Mouse (Mus musculus) limb, embryonic 11.5 days (tissue): ENCODE measurements around the gene Rhox3f. TPM values are rescaled to one million over a fixed set of nuclear protein-coding genes. Genes with fewer than 3 reads are reported as not detected.
"Not testable (repeated sequence)": the region's sequence is repeated elsewhere in the genome, so short reads cannot be mapped to it uniquely, and the experiment has no call there.

ENCODE experiments used
- ATAC-seq: fragments of 200-750 bp; cut with Nextera tagmentation; 2 replicates; pipeline ENCODE4 v1.8.0; 2017; ENCODE audit warnings: low read depth; ENCODE audit not compliant: insufficient number of reproducible peaks, low FRiP score, low TSS enrichment
- DNase-seq: peaks from one replicate; pipeline ENCODE4 v3.0.0-alpha.2; 2015; ENCODE audit warnings: low spot score
- H3K27ac ChIP-seq: fragments of 300-500 bp; sonication (generic); replicated peaks from 2 replicates; pipeline ENCODE4 v1.5.1; 2014; ENCODE audit warnings: low read depth, mild to moderate bottlenecking, low read length
- H3K27me3 ChIP-seq: fragments of 300-500 bp; sonication (generic); 2 replicates; pipeline ENCODE4 v1.6.1; 2014; ENCODE audit warnings: mild to moderate bottlenecking, low read length, mixed read lengths; ENCODE audit not compliant: control insufficient read depth, insufficient read depth
- H3K36me3 ChIP-seq: fragments of 300-500 bp; sonication (generic); 2 replicates; pipeline ENCODE4 v1.6.1; 2014; ENCODE audit warnings: mild to moderate bottlenecking, low read length, moderate library complexity, mixed read lengths; ENCODE audit not compliant: control insufficient read depth, insufficient read depth
- H3K4me1 ChIP-seq: fragments of 300-500 bp; sonication (generic); 2 replicates; pipeline ENCODE4 v1.6.1; 2014; ENCODE audit warnings: low read length, mixed read lengths; ENCODE audit not compliant: control insufficient read depth, insufficient read depth
- H3K4me2 ChIP-seq: fragments of 300-500 bp; sonication (generic); 2 replicates; pipeline ENCODE4 v1.6.1; 2014; ENCODE audit warnings: low read depth, mild to moderate bottlenecking, moderate library complexity; ENCODE audit not compliant: severe bottlenecking
- H3K4me3 ChIP-seq: fragments of 300-500 bp; sonication (generic); 2 replicates; pipeline ENCODE4 v1.5.1; 2014; ENCODE audit warnings: low read depth, low read length
- H3K9ac ChIP-seq: fragments of 300-500 bp; sonication (generic); 2 replicates; pipeline ENCODE4 v1.6.1; 2014; ENCODE audit warnings: mild to moderate bottlenecking, low read length
- H3K9me3 ChIP-seq: fragments of 300-500 bp; sonication (generic); 2 replicates; pipeline ENCODE4 v1.6.1; 2016; ENCODE audit warnings: low read length; ENCODE audit not compliant: control insufficient read depth
- WGBS: fragments of 180-500 bp; shearing (Covaris S2); extraction: QIAGEN DNeasy Blood & Tissue Kit; methylation state at CpG from one replicate; pipeline ENCODE4 v1.1.7; 2014; 5-methylcytosine and 5-hydroxymethylcytosine counted together
- polyA plus RNA-seq: library from polyadenylated mRNA; unstranded; fragments of >200 nt; fragmentation: Nextera tagmentation; extraction: Ambion mirVana; gene quantifications from 2 replicates; pipeline ENCODE4 v1.2.1, GENCODE M21; 2014

Rhox3f gene
- not detected in 2 replicates for polyA plus RNA-seq

DNA sequence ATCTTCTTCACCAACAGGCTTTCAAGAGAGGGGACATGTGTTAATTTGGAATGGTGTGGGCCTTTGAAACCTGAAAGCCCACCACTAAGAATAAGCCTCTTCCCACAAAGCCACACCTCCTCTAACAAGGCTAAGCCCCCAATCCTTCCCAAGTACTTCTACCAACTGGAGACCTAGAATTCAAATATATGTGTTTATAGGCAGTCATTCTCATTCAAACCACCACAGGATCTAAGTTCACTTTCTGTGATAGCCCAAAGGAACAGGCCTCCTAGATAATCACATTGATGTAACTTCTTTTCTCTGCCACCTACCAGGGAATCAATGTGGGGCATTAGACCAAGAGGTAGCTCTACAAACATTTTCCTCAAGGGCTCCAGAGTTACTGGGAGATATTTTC lies at the start of gene Rhox3f:
Gene Rhox3f (plus strand): TSS at position 301 of the 400 bp plus-strand sequence.
- not testable (repeated sequence) for H3K4me3 ChIP-seq, H3K27ac ChIP-seq, H3K27me3 ChIP-seq, H3K4me1 ChIP-seq, H3K4me2 ChIP-seq, H3K9ac ChIP-seq, DNase-seq, ATAC-seq, H3K9me3 ChIP-seq, H3K36me3 ChIP-seq

DNA sequence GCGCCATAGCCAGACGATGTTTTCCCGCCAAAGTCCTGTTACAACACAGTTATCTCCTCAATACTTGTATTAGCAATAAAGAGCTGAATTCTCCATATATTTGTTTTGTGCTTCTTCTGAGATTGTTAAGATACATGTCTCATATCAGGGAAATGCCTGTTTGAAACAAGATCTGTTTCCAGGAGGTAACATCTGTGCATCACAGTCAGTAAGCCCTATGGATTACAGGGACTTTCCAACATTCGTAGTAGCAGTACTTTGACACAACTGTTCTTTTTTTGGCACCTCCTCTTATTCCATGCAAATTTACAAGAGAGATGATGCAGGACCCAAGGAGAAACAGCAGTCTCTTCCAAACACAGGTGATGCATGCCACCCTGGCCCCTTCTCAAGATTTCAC lies 39.1 kb upstream of the Rhox3f start, which contains the start of gene Rhox3e:
Gene Rhox3e (plus strand): TSS at position 301 of the 400 bp plus-strand sequence.
- not testable (repeated sequence) for H3K9me3 ChIP-seq, H3K27me3 ChIP-seq, H3K4me2 ChIP-seq, H3K4me3 ChIP-seq, H3K27ac ChIP-seq, H3K4me1 ChIP-seq, DNase-seq, H3K36me3 ChIP-seq, H3K9ac ChIP-seq, ATAC-seq
- no CpG with 5 or more reads among the region's 4 CpGs for WGBS

DNA sequence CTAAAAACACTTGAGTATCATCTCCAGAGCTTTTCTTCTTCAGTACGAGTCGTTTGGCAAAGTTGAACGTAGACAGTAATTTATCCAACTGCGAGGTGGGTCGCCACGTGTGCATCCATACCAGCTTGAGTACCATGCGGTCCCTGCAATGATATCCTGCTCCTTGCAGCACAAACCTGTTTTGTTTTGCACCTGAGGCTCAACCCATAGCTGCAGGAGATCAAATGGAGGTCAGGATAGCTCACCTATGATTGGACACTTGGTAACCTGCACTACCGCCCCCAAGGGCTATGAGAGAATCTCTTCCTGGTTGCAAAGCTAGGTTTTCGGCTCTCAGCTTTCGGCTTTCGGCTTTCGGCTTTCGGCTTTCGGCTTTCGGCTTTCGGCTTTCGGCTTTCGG lies 23.7 kb upstream of the Rhox3f start, which contains the start of gene Rhox4e:
Gene Rhox4e (plus strand): TSS at position 301 of the 400 bp plus-strand sequence.
- not testable (repeated sequence) for H3K9me3 ChIP-seq, H3K4me1 ChIP-seq, H3K9ac ChIP-seq, H3K27ac ChIP-seq, H3K4me3 ChIP-seq, ATAC-seq, H3K27me3 ChIP-seq, H3K4me2 ChIP-seq, DNase-seq, H3K36me3 ChIP-seq
- 91% methylated on average over 10 of the region's 18 CpGs for WGBS

DNA sequence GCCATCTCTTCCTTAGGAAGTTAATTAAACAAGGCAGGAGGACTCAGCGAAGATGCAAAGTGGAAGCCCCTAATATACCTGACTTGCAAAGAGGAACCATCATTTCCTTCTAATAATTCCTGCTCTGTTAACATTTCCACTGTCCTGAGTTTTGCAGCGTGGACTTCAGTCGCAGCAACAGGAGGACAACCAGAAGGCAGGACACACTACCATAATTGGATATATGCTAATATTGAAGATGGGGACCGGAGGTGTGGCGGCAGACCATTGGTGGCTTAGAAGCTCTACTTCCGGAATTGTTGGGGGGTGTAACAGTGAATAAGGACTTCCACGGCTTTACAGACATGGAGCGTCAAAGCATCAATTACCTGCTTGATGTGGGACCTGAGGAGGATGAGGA lies 9.7 kb upstream of the Rhox3f start, which contains the start of gene Rhox2f:
Gene Rhox2f (plus strand): TSS at position 301 of the 400 bp plus-strand sequence.
- H3K9me3 ChIP-seq, DNase-seq, ATAC-seq, H3K27ac ChIP-seq, H3K4me1 ChIP-seq, H3K9ac ChIP-seq, H3K4me3 ChIP-seq, H3K36me3 ChIP-seq, H3K4me2 ChIP-seq, H3K27me3 ChIP-seq: not testable (repeated sequence)
- WGBS, result 94% methylated on average over 6 of the region's 8 CpGs

DNA sequence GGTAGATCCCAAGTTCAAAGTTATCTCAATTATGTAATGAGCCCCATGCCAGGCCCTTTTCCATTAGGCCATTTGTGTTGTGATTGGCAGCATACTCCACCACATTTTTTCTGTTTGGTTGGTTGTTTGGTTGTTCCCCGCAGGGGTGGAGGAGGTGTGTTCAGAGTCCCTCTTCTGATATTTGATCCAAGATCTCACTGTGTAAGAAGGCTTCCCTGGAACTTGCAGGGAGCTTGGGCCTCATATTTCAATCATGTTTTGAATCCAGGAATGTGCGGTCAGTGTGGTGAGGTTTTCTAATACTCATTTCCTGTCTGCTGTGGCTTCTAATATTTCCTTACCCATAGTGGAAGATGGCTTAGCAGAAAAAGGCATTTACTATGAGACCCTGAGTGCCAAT lies 8.2 kb upstream of the Rhox3f start:
- H3K4me2 ChIP-seq, ATAC-seq, DNase-seq, H3K4me1 ChIP-seq, H3K9ac ChIP-seq, H3K27me3 ChIP-seq, H3K27ac ChIP-seq, H3K36me3 ChIP-seq, H3K4me3 ChIP-seq, H3K9me3 ChIP-seq: not testable (repeated sequence)
- 47% methylated on average over 2 of the region's 2 CpGs for WGBS

DNA sequence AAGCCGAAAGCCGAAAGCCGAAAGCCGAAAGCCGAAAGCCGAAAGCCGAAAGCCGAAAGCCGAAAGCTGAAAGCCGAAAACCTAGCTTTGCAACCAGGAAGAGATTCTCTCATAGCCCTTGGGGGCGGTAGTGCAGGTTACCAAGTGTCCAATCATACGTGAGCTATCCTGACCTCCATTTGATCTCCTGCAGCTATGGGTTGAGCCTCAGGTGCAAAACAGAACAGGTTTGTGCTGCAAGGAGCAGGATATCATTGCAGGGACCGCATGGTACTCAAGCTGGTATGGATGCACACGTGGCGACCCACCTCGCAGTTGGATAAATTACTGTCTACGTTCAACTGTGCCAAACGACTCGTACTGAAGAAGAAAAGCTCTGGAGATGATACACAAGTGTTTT lies 26.8 kb downstream of the Rhox3f start, which contains the start of gene Rhox4f:
Gene Rhox4f (minus strand): TSS at position 101 of the 400 bp plus-strand sequence.
- not testable (repeated sequence) for H3K9me3 ChIP-seq, H3K36me3 ChIP-seq, H3K9ac ChIP-seq, H3K27me3 ChIP-seq, DNase-seq, H3K27ac ChIP-seq, H3K4me3 ChIP-seq, ATAC-seq, H3K4me1 ChIP-seq, H3K4me2 ChIP-seq
- WGBS, result 94% methylated on average over 15 of the region's 19 CpGs

DNA sequence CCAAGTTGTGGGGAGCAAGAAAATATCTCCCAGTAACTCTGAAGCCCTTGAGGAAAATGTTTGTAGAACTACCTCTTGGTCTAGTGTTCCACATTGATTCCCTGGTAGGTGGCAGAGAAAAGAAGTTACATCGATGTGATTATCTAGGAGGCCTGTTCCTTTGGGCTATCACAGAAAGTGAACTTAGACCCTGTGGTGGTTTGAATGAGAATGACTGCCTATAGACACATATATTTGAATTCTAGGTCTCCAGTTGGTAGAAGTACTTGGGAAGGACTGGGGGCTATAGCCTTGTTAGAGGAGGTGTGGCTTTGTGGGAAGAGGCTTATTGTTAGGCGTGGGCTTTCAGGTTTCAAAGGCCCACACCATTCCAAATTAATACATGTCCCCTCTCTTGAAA lies 47.7 kb downstream of the Rhox3f start, which contains the start of gene Rhox3g:
Gene Rhox3g (minus strand): TSS at position 101 of the 400 bp plus-strand sequence.
- not testable (repeated sequence) for H3K4me2 ChIP-seq, H3K27me3 ChIP-seq, H3K4me3 ChIP-seq, H3K36me3 ChIP-seq, ATAC-seq, H3K27ac ChIP-seq, H3K4me1 ChIP-seq, H3K9ac ChIP-seq, DNase-seq, H3K9me3 ChIP-seq
- 88% methylated on average over 2 of the region's 2 CpGs for WGBS
